Mouse (Mus musculus): Measurements from ENCODE around the gene Cyb5b. TPM values are rescaled to one million over a fixed set of nuclear protein-coding genes. Genes with fewer than 3 reads are reported as not detected.
"Not testable (repeated sequence)": the region's sequence is repeated elsewhere in the genome, so short reads cannot be mapped to it uniquely, and the experiment has no call there.

The Cyb5b gene
- total RNA-seq (2014; rRNA removed) (89.5 and 95.2 TPM in 2 replicates), polyA plus RNA-seq (2015; fragmentation: Nextera tagmentation; extraction: Ambion mirVana) (81.6 and 82.9 TPM in 2 replicates)

- Histone ChIP-seq H3K36me3 (ENCODE audit: insufficient read depth, low read length) (peaks cover 5% of the 10 kb centered on the region; the same call in 1 of the 2 replicates), H3K4me2 (ENCODE audit: low read depth, low read length) (peak within 1 kb of the TSS; percentile 89), H3K4me1 (ENCODE audit: insufficient read depth, low read length) (peaks cover 9% of the 10 kb centered on the region; the same call in 1 of the 2 replicates), H3K9ac (replicated peaks; ENCODE audit: low read length) (peak within 1 kb of the TSS; percentile 77), H3K27me3 (ENCODE audit: insufficient read depth, low read length) (no peaks in the 10 kb centered on the region), H3K27ac (peak within 1 kb of the TSS; percentile 74), H3K9me3 (ENCODE audit: low read length) (no peaks in the 10 kb centered on the region), H3K4me3 (ENCODE audit: low read length) (peak within 1 kb of the TSS; percentile 81)
- TF ChIP-seq CTCF (IDR thresholded peaks at IDR 0.05; ENCODE audit: low read depth) = no peak
- DNase-seq (ENCODE audit: low spot score) (peak; percentile 97), ATAC-seq (peak; percentile 97)
- under 1% methylated on average over 65 of the region's 65 CpGs for WGBS
These were observed at the start of gene Cyb5b for GRCm38 (mm10) chr8:107150404-107151157. Cyb5b (plus strand) TSS chr8:107150640.

- no peak for ATAC-seq
- Histone ChIP-seq H3K9ac (replicated peaks; ENCODE audit: low read length) (no peak overlapping the region), H3K4me2 (ENCODE audit: low read depth, low read length) (no peak overlapping the region), H3K36me3 (ENCODE audit: insufficient read depth, low read length) (no peaks in the 10 kb centered on the region), H3K4me1 (ENCODE audit: insufficient read depth, low read length) (no peaks in the 10 kb centered on the region), H3K9me3 (ENCODE audit: low read length) (no peaks in the 10 kb centered on the region), H3K27ac (no peak overlapping the region), H3K4me3 (ENCODE audit: low read length) (no peak overlapping the region), H3K27me3 (ENCODE audit: insufficient read depth, low read length) (no peaks in the 10 kb centered on the region)
- peak; percentile 82 for DNase-seq (ENCODE audit: low spot score)
- TF ChIP-seq CTCF (IDR thresholded peaks at IDR 0.05; ENCODE audit: low read depth) = peak; percentile 89
- 8% methylated on average over 4 of the region's 4 CpGs for WGBS
These were observed 45.9 kb upstream of the Cyb5b start for GRCm38 (mm10) chr8:107104547-107104946.

- not testable (repeated sequence) for H3K4me3 ChIP-seq (ENCODE audit: low read length); H3K9me3 ChIP-seq (ENCODE audit: low read length); H3K4me1 ChIP-seq (ENCODE audit: insufficient read depth, low read length); ATAC-seq; H3K27me3 ChIP-seq (ENCODE audit: insufficient read depth, low read length); H3K9ac ChIP-seq (replicated peaks; ENCODE audit: low read length); H3K36me3 ChIP-seq (ENCODE audit: insufficient read depth, low read length); DNase-seq (ENCODE audit: low spot score); H3K27ac ChIP-seq; H3K4me2 ChIP-seq (ENCODE audit: low read depth, low read length)
- 95% methylated on average over 5 of the region's 5 CpGs for WGBS
These were observed 42.4 kb upstream of the Cyb5b start for GRCm38 (mm10) chr8:107108089-107108488.

GRCm38 (mm10) chr8:107108978-107109720 is 41.3 kb upstream of the Cyb5b start:
- TF ChIP-seq CTCF (IDR thresholded peaks at IDR 0.05; ENCODE audit: low read depth) = 0 out of 2 replicates have a peak, but pooled peaks have one; percentile 2
- 63% methylated on average over 23 of the region's 23 CpGs for WGBS
- Histone ChIP-seq H3K9me3 (ENCODE audit: low read length) (no peaks in the 10 kb centered on the region), H3K27ac (no peak overlapping the region), H3K4me2 (ENCODE audit: low read depth, low read length) (no peak overlapping the region), H3K4me3 (ENCODE audit: low read length) (no peak overlapping the region), H3K4me1 (ENCODE audit: insufficient read depth, low read length) (no peaks in the 10 kb centered on the region), H3K27me3 (ENCODE audit: insufficient read depth, low read length) (no peaks in the 10 kb centered on the region), H3K36me3 (ENCODE audit: insufficient read depth, low read length) (no peaks in the 10 kb centered on the region), H3K9ac (replicated peaks; ENCODE audit: low read length) (no peak overlapping the region)
- ATAC-seq (no peak), DNase-seq (ENCODE audit: low spot score) (no peak)

- Histone ChIP-seq H3K4me1 (ENCODE audit: insufficient read depth, low read length) (no peaks in the 10 kb centered on the region), H3K36me3 (ENCODE audit: insufficient read depth, low read length) (no peaks in the 10 kb centered on the region), H3K27me3 (ENCODE audit: insufficient read depth, low read length) (no peaks in the 10 kb centered on the region), H3K4me2 (ENCODE audit: low read depth, low read length) (no peak overlapping the region), H3K9me3 (ENCODE audit: low read length) (no peaks in the 10 kb centered on the region), H3K27ac (no peak overlapping the region), H3K4me3 (ENCODE audit: low read length) (no peak overlapping the region), H3K9ac (replicated peaks; ENCODE audit: low read length) (no peak overlapping the region)
- ATAC-seq = no peak
- TF ChIP-seq CTCF (IDR thresholded peaks at IDR 0.05; ENCODE audit: low read depth) = no peak
- no peak for DNase-seq (ENCODE audit: low spot score)
- 84% methylated on average over 5 of the region's 5 CpGs for WGBS
These were observed 40.5 kb upstream of the Cyb5b start for GRCm38 (mm10) chr8:107109816-107110435.

GRCm38 (mm10) chr8:107110629-107111330 is 39.7 kb upstream of the Cyb5b start:
- DNase-seq (ENCODE audit: low spot score) = no peak
- no peaks in the 10 kb centered on the region for H3K4me1 ChIP-seq (ENCODE audit: insufficient read depth, low read length)
- no peak overlapping the region for H3K27ac ChIP-seq
- no peak for ATAC-seq
- no peak overlapping the region for H3K4me2 ChIP-seq (ENCODE audit: low read depth, low read length)
- H3K36me3 ChIP-seq (ENCODE audit: insufficient read depth, low read length) = no peaks in the 10 kb centered on the region
- H3K27me3 ChIP-seq (ENCODE audit: insufficient read depth, low read length) = no peaks in the 10 kb centered on the region
- H3K9ac ChIP-seq (replicated peaks; ENCODE audit: low read length) = no peak overlapping the region
- WGBS = 45% methylated on average over 9 of the region's 9 CpGs
- H3K4me3 ChIP-seq (ENCODE audit: low read length) = no peak overlapping the region
- no peaks in the 10 kb centered on the region for H3K9me3 ChIP-seq (ENCODE audit: low read length)
- TF ChIP-seq CTCF (IDR thresholded peaks at IDR 0.05; ENCODE audit: low read depth) = no peak
